Mouse (Mus musculus) myocyte (in vitro differentiated cells): ENCODE results near the gene Gpr87.

ENCODE experiments used
- E2F4 ChIP-seq: IDR thresholded peaks from one replicate; pipeline ENCODE4 v1.6.1; 2011; ENCODE audit warnings: mild to moderate bottlenecking, control low read depth, moderate library complexity; ENCODE audit not compliant: insufficient read depth
- POLR2A ChIP-seq: IDR thresholded peaks from one replicate; pipeline ENCODE4 v1.6.1; 2011; ENCODE audit warnings: low read depth, mild to moderate bottlenecking, control low read depth, moderate library complexity; ENCODE audit not compliant: insufficient read length
- POLR2AphosphoS2 ChIP-seq: IDR thresholded peaks from one replicate; pipeline ENCODE4 v1.6.1; 2011; ENCODE audit warnings: low read depth, control low read depth; ENCODE audit not compliant: insufficient read length

DNA sequence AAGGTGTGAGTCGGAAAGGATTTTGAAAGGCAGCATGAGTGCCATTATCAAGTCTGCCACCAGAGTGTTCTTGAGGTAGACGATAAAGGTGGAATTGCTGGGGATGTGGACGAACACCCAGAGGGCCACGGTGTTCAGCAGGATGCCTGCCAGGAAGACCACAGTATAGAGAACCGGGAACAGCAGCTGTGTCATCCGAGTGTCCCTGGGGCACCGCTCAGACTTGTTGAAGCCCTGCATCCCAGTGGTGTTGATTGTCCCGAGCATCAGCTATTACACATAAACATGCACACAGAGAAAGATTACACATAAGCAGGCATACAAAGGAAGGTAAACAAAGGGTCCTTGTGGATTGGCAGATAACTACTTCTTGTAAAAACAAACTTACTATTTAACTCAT, 15.2 kb upstream of the Gpr87 start:
- no peak for TF ChIP-seq POLR2A
- no peak for TF ChIP-seq POLR2AphosphoS2
- no peak for TF ChIP-seq E2F4
